19 mouse cellular contexts compared by ENCODE assay signal in genomic region chr11:112303091-112303490, GRCm38 (mm10).
DNase-seq lines count a peak whose midpoint lies in the region; ATAC-seq lines count a peak whose summit lies in the region.
"Had no signal": no experiment of that assay in that cellular context is flagged by ENCODE, and none has a peak within 500 bp of the region (broad histone marks: within the 10 kb centered on the region; RNA-seq: fewer than 3 reads in every experiment).

No protein-coding gene starts in this region.

- DNase-seq in 3T3-L1 (ENCODE audit: low read depth, low spot score) = peak; percentile 57
- peak; percentile 54 for DNase-seq in Muller cell, postnatal 12 days (ENCODE audit: inconsistent ontology term)
- DNase-seq in gastrocnemius, postnatal 14 days = no peak
- DNase-seq: adrenal gland, adult 2 months; adrenal gland, adult 8-10 months; adrenal gland, postnatal 10 days; adrenal gland, postnatal 14 days; adrenal gland, postnatal 25 days; adrenal gland, postnatal 36 days; B cell, adult 2 months; cerebellum, adult 11 months; cerebellum, adult 11-12 months; cerebellum, adult 18-20 months; cerebellum, adult 2 months; cerebellum, adult 8-10 months had no signal

- intact Hi-C loops in gastrocnemius, postnatal 14 days (cut with DNase I; ENCODE audit: low total_unique reads) = no loop called here

- ATAC-seq in erythroid progenitor cell, adult 5-6 weeks (replicated peaks; ENCODE audit: low FRiP score, poor library complexity, severe bottlenecking) = no peak
- ATAC-seq: activated CD4-positive, CD25-positive, alpha-beta regulatory T cell, adult 4 months; CD4-positive, CD25-positive, alpha-beta regulatory T cell, adult 4 months; Patski had no signal
